Mouse (Mus musculus): Measurements from ENCODE around the gene Rmi1. TPM values are rescaled to one million over a fixed set of nuclear protein-coding genes. Genes with fewer than 3 reads are reported as not detected.

The Rmi1 gene
- polyA plus RNA-seq, 1 experiment: 37.1 TPM

- Histone ChIP-seq H3K36me3 (ENCODE audit: control insufficient read depth, insufficient read depth, low read length) (no peaks in the 10 kb centered on the region), H3K27me3 (ENCODE audit: control insufficient read depth, insufficient read depth, low read length) (no peaks in the 10 kb centered on the region), H3K4me1 (ENCODE audit: control insufficient read depth, insufficient read depth, low read length) (no peaks in the 10 kb centered on the region), H3K27ac (ENCODE audit: control insufficient read depth, insufficient read depth, low read depth, low read length) (no peak overlapping the region), H3K4me3 (ENCODE audit: control insufficient read depth, low read depth, low read length) (no peak overlapping the region)
- TF ChIP-seq CTCF (IDR thresholded peaks at IDR 0.05; ENCODE audit: control insufficient read depth, insufficient read depth, insufficient replicate concordance, low read depth, low read length) (no peak), POLR2A (IDR thresholded peaks at IDR 0.05; ENCODE audit: control insufficient read depth, low read depth, low read length) (no peak)
Observed at GRCm38 (mm10) chr13:58422242-58422641, 20.2 kb downstream of the Rmi1 start.

- Histone ChIP-seq H3K36me3 (ENCODE audit: control insufficient read depth, insufficient read depth, low read length) (no peaks in the 10 kb centered on the region), H3K4me1 (ENCODE audit: control insufficient read depth, insufficient read depth, low read length) (no peaks in the 10 kb centered on the region), H3K27me3 (ENCODE audit: control insufficient read depth, insufficient read depth, low read length) (no peaks in the 10 kb centered on the region), H3K27ac (ENCODE audit: control insufficient read depth, insufficient read depth, low read depth, low read length) (no peak overlapping the region), H3K4me3 (ENCODE audit: control insufficient read depth, low read depth, low read length) (no peak overlapping the region)
- TF ChIP-seq CTCF (IDR thresholded peaks at IDR 0.05; ENCODE audit: control insufficient read depth, insufficient read depth, insufficient replicate concordance, low read depth, low read length): no peak
- TF ChIP-seq POLR2A (IDR thresholded peaks at IDR 0.05; ENCODE audit: control insufficient read depth, low read depth, low read length): no peak
Observed at GRCm38 (mm10) chr13:58423061-58423660, 21.1 kb downstream of the Rmi1 start.

GRCm38 (mm10) chr13:58439716-58440115 is 37.7 kb downstream of the Rmi1 start:
- H3K27me3 ChIP-seq (ENCODE audit: control insufficient read depth, insufficient read depth, low read length): no peaks in the 10 kb centered on the region
- H3K36me3 ChIP-seq (ENCODE audit: control insufficient read depth, insufficient read depth, low read length): no peaks in the 10 kb centered on the region
- TF ChIP-seq POLR2A (IDR thresholded peaks at IDR 0.05; ENCODE audit: control insufficient read depth, low read depth, low read length): no peak
- TF ChIP-seq CTCF (IDR thresholded peaks at IDR 0.05; ENCODE audit: control insufficient read depth, insufficient read depth, insufficient replicate concordance, low read depth, low read length): no peak
- no peak overlapping the region for H3K4me3 ChIP-seq (ENCODE audit: control insufficient read depth, low read depth, low read length)
- no peaks in the 10 kb centered on the region for H3K4me1 ChIP-seq (ENCODE audit: control insufficient read depth, insufficient read depth, low read length)
- H3K27ac ChIP-seq (ENCODE audit: control insufficient read depth, insufficient read depth, low read depth, low read length): no peak overlapping the region

DNA sequence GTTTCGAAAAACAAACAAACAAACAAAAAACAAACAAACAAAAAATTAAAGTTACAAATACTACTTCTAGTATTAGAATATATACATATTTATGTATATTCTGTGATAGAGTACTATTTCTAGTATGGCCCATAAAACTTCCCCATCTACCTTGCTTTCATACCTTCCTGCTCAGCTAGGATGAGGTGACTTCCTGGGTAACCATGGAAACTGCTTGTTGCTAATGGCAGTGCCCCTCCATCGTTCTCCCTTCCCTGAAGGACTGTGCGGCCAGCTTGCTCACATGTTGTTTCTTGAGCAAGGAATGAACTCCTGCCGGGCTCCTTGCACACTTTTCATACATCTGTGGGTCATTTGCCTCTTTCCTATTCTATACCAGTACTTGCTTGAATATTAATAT is 41.3 kb downstream of the Rmi1 start:
- no peak overlapping the region for H3K27ac ChIP-seq (ENCODE audit: control insufficient read depth, insufficient read depth, low read depth, low read length)
- H3K4me1 ChIP-seq (ENCODE audit: control insufficient read depth, insufficient read depth, low read length): no peaks in the 10 kb centered on the region
- no peaks in the 10 kb centered on the region for H3K36me3 ChIP-seq (ENCODE audit: control insufficient read depth, insufficient read depth, low read length)
- no peaks in the 10 kb centered on the region for H3K27me3 ChIP-seq (ENCODE audit: control insufficient read depth, insufficient read depth, low read length)
- H3K4me3 ChIP-seq (ENCODE audit: control insufficient read depth, low read depth, low read length): no peak overlapping the region
- TF ChIP-seq CTCF (IDR thresholded peaks at IDR 0.05; ENCODE audit: control insufficient read depth, insufficient read depth, insufficient replicate concordance, low read depth, low read length) (no peak), POLR2A (IDR thresholded peaks at IDR 0.05; ENCODE audit: control insufficient read depth, low read depth, low read length) (no peak)

- Histone ChIP-seq H3K4me3 (ENCODE audit: control insufficient read depth, low read depth, low read length) (no peak overlapping the region), H3K4me1 (ENCODE audit: control insufficient read depth, insufficient read depth, low read length) (no peaks in the 10 kb centered on the region), H3K27ac (ENCODE audit: control insufficient read depth, insufficient read depth, low read depth, low read length) (no peak overlapping the region), H3K36me3 (ENCODE audit: control insufficient read depth, insufficient read depth, low read length) (no peaks in the 10 kb centered on the region), H3K27me3 (ENCODE audit: control insufficient read depth, insufficient read depth, low read length) (no peaks in the 10 kb centered on the region)
- no peak for TF ChIP-seq POLR2A (IDR thresholded peaks at IDR 0.05; ENCODE audit: control insufficient read depth, low read depth, low read length)
- no peak for TF ChIP-seq CTCF (IDR thresholded peaks at IDR 0.05; ENCODE audit: control insufficient read depth, insufficient read depth, insufficient replicate concordance, low read depth, low read length)
Observed at GRCm38 (mm10) chr13:58443787-58444186, 41.7 kb downstream of the Rmi1 start.

DNA sequence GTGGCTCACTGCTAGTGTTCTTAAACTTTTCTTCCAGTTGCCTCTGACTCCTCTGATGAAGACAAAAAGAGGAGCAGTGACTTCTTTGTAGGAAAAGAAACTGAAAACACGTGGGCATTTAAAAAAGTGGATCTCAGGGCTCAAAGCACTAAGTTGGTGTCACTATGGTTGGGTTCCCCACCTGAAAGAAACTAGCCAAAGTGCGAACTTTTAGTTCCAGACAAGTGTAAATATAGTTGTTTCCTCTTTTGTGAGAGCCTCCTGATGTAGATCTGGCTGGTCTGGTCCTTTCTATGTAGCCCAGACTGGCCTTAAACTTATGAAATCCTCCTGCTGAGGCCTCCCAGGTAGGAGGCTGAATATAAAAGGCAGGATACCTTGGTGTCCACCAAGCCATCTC is 44.5 kb downstream of the Rmi1 start:
- TF ChIP-seq POLR2A (IDR thresholded peaks at IDR 0.05; ENCODE audit: control insufficient read depth, low read depth, low read length) (no peak), CTCF (IDR thresholded peaks at IDR 0.05; ENCODE audit: control insufficient read depth, insufficient read depth, insufficient replicate concordance, low read depth, low read length) (no peak)

DNA sequence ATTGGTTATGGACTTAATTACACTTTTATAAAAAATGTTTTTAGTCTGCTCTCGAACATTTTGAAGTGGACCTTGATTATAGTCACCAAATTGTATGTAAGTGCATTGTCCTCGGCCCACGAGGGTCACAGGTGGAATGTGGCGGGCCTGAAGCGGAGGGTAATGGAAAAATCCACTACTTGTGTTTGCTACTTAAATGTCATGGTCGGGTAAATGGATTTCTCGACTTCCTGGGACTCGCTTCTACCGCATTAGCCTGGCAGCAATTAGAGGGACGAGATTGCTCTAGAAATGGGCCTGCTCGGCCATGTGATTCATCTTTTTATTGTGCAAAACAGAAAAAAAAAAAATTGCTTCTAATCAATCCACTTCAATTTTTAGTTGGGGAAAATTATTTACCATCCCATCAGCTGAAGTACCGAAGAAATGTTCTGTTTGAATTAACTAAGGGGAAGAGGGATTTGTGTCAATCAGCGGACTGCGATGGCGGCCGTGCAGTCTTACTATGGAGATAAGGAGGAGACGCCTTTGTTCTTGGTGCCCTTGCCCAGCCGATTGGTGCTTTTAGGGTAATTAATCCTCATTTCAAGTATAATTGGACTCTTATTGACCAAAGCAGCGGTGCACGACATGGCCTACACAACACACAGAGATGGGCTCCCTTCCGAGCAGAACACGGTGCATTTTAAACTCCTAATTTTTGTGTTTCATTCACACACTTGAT is 48.6 kb downstream of the Rmi1 start:
- Histone ChIP-seq H3K4me1 (ENCODE audit: control insufficient read depth, insufficient read depth, low read length) (peaks cover 12% of the 10 kb centered on the region), H3K4me3 (ENCODE audit: control insufficient read depth, low read depth, low read length) (no peak overlapping the region), H3K36me3 (ENCODE audit: control insufficient read depth, insufficient read depth, low read length) (no peaks in the 10 kb centered on the region), H3K27ac (ENCODE audit: control insufficient read depth, insufficient read depth, low read depth, low read length) (no peak overlapping the region), H3K27me3 (ENCODE audit: control insufficient read depth, insufficient read depth, low read length) (no peaks in the 10 kb centered on the region)
- TF ChIP-seq CTCF (IDR thresholded peaks at IDR 0.05; ENCODE audit: control insufficient read depth, insufficient read depth, insufficient replicate concordance, low read depth, low read length) (no peak), POLR2A (IDR thresholded peaks at IDR 0.05; ENCODE audit: control insufficient read depth, low read depth, low read length) (no peak)

More for the DNA sequence above, 44.5 kb downstream of the Rmi1 start:
- Histone ChIP-seq H3K4me1 (ENCODE audit: control insufficient read depth, insufficient read depth, low read length) (no peaks in the 10 kb centered on the region), H3K4me3 (ENCODE audit: control insufficient read depth, low read depth, low read length) (no peak overlapping the region), H3K27ac (ENCODE audit: control insufficient read depth, insufficient read depth, low read depth, low read length) (no peak overlapping the region), H3K27me3 (ENCODE audit: control insufficient read depth, insufficient read depth, low read length) (no peaks in the 10 kb centered on the region), H3K36me3 (ENCODE audit: control insufficient read depth, insufficient read depth, low read length) (no peaks in the 10 kb centered on the region)

Data from testis, adult 2 months (tissue).